Mouse (Mus musculus): ENCODE measurements around the gene Zbtb12.
"Not testable (repeated sequence)": the region's sequence is repeated elsewhere in the genome, so short reads cannot be mapped to it uniquely, and the experiment has no call there.

The Zbtb12 gene

DNA sequence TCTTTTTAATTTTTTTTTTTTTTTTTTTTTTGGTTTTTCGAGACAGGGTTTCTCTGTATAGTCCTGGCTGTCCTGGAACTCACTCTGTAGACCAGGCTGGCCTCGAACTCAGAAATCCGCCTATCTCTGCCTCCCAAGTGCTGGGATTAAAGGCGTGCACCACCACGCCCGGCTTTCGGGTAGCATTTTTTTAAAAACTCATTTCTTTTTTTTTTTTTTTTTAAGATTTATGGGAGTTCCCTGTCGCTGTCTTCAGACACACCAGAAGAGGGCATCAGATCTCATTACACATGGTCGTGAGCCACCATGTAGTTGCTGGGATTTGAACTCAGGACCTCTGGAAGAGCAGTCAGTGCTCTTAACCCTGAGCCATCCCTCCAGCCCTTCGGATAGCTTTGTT is 22.7 kb downstream of the Zbtb12 start:
- not testable (repeated sequence) for DNase-seq (ENCODE audit: low spot score)

DNA sequence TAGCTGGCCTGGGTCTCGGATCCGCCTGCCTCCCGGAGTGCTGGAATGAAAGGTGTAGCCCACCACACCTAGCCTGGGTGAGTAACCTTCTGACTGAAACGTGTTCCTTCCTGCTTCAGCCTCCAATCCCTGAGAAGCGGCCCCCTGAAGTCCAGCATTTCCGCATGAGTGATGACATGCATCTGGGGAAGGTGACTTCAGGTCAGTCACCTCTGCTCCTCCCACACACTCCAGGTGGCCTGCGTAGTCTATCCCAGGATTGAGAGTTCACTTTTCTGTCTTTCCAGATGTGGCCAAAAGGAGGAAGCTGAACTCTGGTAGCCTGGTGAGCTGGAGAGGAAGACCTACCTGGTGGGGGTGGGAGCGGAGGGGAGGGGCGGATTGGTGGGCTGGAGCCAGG is 23.6 kb downstream of the Zbtb12 start:
- no peak for DNase-seq (ENCODE audit: low spot score)

DNA sequence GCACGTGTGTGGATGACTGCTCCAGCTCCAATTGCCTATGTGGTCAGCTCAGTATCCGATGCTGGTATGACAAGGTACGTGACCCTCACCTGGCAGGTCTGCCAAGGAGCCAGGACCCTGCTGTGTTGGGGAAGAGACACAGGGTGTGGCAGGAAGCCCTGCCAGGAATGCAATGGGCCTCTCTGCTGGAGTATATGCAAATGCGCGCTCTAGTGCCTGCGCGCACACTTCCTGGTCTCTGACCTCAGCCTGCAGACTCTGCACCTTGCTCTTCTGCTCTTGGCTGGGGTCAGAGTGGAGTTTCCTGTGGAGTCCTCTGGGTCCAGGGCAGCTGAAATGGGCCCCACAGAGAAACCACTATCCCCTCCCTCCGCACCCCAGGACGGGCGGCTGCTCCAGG is 31.7 kb downstream of the Zbtb12 start:
- no peak for DNase-seq (ENCODE audit: low spot score)

DNA sequence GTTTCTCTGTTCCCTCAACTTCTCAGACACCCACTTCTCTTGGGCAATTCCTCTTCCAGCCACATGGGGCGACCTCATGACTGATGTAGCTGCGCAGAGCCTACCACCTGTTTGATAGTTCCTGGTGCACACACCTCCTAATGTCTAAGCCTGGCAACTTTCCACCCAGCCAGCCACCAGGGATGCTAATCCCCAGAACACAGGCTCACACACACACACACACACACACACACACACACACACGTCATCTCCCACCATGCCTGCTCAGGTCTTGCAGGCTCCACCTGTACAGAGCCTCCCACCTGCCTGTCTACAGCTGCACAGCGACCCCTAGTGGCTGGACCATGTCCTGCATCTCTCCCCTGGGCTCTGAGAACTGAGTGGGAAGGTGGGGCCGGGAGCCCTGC is 32.7 kb downstream of the Zbtb12 start:
- no peak for DNase-seq (ENCODE audit: low spot score)

DNA sequence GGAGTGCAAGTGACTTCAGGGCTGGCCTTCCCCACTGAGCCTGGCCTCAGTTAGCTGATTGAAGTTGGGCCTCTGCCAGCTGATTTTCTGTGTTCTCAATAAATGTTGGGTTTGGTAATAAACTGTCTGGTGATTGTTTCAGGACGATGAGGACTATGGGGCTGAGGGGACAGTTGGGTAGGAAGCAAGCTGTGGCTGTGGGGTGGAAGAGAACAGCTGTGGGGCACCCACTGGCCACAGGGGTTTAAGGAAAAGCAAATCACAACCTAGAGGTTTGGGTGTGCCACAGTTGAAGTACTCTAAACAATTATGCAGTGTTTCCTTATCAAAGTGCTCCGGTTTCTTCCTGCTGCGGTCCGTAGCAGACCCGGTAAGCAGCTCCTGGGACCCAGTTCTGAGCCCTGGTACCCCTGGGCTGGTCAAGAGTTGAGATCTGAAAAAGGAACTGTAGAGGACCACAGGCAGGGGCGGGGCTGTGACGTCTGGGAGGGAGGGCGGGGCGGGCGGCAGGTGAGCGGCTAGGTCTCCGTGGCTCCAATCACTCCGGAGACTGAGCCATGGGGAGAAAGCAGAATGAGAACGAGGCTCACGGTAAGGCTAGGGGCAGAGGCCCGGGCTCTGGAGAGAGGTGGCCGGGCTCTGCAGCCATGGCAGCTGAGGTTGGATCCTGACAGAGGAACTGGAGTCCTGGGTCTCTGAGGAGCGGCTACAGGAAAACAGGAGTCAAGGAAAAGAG is 34.8 kb downstream of the Zbtb12 start, which contains the start of gene Slc44a4:
Gene Slc44a4 (plus strand): TSS at position 537 of the 736 bp plus-strand sequence.
- DNase-seq (ENCODE audit: low spot score): no peak

DNA sequence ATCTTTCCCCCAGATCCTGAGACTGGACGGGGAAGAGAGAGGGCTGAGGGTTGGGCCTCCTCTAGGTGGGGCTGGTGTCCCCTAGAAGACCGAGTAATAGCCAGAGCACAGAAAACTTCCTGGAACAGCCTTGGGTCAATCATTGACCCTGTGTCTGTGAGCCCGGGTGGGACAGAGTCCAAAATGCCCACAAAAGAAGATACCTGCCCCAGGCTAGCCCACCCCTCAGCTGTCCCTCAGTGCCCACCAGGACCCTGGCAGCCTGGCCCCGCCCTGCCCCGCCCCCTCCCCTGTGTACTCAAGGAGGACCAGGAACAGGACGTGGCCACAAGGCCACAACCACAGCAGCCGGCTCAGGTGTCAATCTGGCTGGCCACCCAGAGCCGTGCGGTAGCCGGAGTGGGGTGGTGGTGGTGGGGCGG is 36.1 kb downstream of the Zbtb12 start:
- DNase-seq (ENCODE audit: low spot score): no peak

DNA sequence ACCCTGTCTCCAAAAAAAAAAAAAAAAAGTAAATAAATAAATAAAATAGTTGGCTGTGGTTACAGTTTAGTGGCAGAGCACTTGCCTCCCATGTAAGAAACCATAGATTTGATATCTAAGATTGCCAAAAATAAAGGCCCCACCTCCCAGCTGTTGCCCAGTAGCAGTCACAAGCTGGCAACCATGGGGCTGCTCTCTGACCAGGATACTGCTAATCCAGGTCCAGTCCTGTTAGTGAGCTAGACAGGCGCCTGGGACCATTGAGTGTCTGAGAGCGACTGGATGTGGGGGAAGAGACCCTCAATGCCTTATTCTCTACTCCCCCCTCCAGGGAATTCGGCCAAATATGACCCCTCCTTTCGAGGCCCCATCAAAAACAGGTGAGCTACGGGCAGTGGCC is 37.0 kb downstream of the Zbtb12 start:
- DNase-seq (ENCODE audit: low spot score): no peak

DNA sequence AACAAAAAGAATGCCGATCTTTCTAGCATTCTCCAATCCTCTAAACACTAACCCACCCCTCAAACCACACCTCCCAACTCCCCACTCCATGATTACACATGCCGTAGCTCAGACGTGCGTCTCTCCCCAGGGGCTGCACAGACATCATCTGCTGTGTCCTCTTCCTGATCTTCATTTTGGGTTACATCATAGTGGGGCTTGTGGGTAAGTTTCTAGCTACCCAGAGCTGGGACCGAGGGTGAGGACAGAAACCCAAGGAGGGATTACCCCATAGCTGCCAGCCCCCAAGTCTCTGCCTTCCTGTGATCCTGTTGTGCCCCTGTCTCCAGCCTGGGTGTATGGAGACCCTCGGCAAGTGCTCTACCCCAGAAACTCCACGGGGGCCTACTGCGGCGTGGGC is 37.9 kb downstream of the Zbtb12 start:
- no peak for DNase-seq (ENCODE audit: low spot score)

DNA sequence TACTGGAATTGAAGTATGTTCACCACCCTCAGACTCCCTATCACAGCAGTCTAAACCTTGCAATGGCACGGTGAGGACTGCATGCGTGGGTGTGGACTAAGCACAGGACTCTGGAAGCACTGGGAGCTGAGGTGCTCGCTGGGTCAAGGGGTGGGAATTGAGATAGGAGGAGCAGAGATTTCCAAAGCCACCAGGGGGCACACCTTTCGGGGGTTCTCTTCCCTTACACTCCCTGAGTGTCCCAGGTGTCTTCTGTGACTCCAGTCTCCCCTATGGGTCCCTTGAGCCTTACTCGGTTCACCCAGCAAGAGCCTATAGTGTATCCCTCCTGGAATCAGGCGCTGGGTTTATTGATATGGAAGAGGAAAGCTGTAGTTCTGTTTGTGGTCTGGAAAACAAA is 43.7 kb downstream of the Zbtb12 start:
- no peak for DNase-seq (ENCODE audit: low spot score)

DNA sequence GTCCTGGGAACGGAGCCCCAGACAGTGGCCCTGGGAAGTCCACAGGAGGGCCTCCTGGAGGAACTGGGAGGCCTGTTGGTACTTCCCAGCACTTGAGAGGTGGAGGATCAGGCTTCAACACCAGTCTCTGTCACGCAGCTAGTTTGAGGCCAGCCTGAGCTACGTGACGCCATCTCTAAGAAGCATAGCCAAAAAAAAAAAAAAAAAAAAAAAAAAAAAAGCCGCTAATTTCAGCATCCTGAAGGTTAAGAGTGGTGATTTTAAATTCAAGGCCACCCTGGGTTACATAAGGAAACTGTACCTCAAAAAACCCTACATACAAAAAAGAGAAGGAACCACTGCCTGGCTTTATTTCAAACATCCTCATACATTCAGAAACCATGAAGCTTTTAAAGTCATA is 45.0 kb downstream of the Zbtb12 start:
- no peak for DNase-seq (ENCODE audit: low spot score)

DNA sequence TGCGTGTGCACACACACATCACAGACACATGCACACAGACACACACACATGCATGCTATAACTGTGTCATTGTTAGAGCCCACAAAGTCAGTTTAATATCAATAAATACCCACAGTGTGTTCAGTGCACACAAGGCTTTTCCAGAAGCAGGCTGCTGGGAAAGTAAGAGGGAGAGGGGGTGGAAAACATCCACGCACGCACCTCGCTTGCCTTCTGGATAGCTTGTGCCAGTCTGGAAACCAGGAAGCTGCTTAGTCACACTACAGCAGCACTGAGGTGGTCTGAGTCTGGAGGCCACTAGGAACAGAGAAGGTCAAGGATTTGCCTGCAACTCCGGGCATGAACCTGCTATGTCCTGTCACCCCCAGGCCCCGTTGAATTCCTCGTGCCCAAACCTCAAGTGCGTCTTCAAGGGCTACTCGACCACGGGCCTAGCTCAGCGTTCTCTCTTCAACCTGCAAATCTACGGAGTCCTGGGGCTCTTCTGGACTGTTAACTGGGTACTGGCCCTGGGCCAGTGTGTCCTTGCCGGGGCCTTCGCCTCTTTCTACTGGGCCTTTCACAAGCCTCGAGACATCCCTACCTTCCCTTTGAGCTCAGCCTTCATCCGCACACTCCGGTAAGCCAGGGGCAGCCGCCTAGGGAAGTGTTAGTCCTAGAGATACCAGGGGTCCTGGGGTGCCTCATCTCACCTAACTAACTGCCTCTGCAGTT is 48.2 kb downstream of the Zbtb12 start:
- DNase-seq (ENCODE audit: low spot score): no peak

DNA sequence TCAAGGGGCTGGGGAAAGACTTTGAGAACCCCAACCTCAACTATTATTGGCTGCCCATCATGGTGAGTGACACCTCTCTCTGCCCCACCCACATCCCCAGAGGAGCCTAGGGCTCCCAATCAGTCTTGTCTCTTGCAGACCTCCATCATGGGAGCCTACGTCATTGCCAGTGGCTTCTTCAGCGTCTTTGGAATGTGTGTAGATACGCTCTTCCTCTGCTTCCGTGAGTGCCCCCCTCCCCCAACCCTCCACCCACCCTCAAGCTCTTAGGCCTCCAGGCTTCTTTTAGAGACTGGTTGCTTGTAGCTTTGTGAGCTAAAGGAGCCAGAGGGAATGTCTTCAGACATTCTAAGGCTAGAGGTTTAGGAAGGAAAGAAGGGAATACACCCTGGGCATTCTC is 49.6 kb downstream of the Zbtb12 start:
- no peak for DNase-seq (ENCODE audit: low spot score)

DNA sequence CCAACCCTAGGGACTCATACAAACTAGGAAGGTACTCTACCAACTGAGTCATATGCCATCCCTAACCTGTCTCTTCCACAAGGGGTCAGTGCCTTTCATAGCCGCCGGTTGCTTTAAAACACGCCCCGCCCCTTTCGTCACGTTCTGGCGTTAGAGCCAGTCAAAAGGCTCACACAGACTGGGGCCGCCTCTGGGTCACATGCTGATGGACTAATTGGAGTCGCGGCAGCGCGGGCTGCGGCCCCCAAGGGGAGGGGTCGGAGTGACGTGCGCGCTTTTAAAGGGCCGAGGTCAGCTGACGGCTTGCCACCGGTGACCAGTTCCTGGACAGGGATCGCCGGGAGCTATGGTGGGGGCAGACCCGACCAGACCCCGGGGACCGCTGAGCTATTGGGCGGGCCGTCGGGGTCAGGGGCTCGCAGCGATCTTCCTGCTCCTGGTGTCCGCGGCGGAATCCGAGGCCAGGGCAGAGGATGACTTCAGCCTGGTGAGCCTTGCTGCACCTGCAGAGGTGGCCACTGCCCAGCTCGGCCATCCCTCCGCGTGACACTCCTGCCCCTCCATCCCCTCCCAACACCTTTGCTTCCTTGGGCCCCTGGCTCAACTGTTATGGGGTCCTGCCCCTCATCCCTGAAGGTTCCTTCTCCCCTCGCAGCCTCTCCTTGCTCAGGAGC is 51.9 kb downstream of the Zbtb12 start, which contains the start of gene Neu1:
Gene Neu1 (plus strand): TSS at position 193 of the 674 bp plus-strand sequence.
- peak; percentile 97 for DNase-seq (ENCODE audit: low spot score)

DNA sequence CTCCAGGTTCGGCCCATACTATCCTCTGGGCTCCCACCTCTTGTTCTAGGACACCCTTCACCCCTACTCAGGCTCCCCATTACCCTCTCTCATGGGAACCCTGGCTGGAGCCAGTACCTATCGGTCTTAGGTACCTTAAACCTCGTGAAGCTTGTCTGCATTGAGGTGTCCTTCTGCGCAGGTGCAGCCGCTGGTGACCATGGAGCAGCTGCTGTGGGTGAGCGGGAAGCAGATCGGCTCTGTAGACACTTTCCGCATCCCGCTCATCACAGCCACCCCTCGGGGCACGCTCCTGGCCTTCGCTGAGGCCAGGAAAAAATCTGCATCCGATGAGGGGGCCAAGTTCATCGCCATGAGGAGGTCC is 52.4 kb downstream of the Zbtb12 start:
- no peak for DNase-seq (ENCODE audit: low spot score)

DNA sequence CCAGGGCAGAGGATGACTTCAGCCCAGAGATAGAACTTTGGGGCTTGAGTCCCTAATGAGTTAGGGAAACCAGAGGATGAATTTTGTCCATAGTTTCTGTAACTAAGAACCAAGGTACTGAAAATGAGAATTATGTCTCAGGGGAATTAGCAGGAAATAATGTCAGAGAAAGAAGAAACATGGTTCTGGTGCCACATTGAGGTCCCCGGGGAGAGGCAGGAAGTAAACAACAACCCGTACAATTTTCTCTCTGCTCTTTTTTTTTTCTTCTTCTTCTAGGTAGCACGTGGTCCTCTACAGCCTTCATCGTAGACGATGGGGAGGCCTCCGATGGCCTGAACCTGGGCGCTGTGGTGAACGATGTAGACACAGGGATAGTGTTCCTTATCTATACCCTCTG is 53.0 kb downstream of the Zbtb12 start:
- no peak for DNase-seq (ENCODE audit: low spot score)

DNA sequence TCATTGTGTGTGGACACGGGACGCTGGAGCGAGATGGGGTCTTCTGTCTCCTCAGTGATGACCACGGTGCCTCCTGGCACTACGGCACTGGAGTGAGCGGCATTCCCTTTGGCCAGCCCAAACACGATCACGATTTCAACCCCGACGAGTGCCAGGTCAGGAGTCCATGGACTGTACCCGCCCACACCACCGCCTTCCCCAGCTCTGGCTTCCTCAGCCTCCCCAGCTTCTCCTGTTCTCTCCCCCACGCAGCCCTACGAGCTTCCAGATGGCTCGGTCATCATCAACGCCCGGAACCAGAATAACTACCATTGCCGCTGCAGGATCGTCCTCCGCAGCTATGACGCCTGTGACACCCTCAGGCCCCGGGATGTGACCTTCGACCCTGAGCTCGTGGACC is 54.7 kb downstream of the Zbtb12 start:
- no peak for DNase-seq (ENCODE audit: low spot score)

DNA sequence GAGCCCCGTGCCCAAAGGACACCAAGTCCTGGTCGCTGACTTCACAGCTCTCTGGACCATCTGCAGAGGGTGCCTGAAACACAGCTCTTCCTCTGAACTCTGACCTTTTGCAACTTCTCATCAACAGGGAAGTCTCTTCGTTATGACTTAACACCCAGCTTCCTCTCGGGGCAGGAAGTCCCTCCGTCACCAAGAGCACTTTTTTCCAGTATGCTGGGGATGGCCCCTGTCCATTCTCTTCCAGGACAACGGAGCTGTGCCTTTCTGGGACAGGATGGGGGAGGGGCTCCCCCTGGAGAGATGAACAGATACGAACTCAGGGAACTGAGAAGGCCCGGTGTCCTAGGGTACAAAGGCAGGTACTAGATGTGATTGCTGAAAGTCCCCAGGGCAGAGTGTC is 55.5 kb downstream of the Zbtb12 start:
- no peak for DNase-seq (ENCODE audit: low spot score)

DNA sequence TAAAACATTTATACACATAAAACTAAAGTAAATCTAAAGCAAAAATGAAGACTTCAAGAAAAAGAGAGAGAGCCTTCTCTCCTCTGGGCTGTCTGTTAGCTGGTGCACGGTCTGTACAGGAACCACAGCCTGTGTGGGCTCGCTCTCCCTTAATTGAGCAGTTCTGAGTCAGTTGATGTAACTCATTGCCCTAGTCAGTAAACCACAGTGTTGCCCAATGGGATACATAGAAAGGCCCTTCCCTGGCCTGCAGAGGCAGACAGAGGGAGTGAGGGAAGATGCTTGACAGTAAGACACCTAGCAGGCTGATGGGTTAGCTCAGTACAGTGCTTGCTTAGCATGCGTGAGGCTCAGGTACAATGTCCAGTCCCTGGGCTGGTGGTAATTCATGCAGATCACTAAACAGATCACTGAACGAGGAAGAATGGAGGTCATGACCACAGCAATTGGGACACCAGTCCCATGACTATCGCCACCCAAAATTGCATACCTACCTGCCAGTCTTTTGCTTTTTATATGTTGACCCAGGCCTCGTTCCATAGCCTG is 58.8 kb downstream of the Zbtb12 start:
- no peak for DNase-seq (ENCODE audit: low spot score)

DNA sequence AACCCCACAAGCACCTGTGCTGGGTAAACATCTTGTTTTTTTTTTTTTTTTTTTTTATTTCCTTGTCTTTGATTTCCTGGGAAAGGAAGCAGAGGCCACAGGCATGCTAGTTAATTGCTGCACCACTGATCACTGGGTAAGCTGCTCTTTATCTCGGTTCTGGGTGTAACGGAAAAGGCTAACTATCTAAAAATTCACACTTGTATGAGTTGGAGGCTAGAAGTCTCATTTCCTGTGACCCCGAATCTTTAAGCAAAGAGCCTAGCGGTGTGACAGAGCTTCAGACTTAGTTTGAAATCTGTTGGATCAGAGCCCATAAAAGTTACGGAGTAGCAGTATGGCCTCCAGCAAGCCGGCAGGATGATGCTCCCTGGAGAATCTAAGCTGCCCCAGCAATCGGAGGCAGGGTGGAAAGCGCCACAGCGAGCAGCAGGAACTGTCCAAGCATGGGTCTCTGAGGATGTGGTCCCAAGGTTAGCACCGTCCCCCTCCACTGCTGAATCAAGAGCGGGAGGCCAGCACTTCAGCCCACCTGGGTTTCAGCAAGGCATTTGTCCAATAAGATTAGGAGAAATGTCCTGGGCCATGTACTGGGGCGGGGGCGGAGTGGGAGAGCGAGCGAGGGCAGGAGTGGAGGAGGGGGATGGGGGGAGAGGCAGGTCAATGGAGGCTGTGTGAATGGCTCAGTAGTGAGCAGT is 62.2 kb downstream of the Zbtb12 start:
- DNase-seq (ENCODE audit: low spot score): no peak

DNA sequence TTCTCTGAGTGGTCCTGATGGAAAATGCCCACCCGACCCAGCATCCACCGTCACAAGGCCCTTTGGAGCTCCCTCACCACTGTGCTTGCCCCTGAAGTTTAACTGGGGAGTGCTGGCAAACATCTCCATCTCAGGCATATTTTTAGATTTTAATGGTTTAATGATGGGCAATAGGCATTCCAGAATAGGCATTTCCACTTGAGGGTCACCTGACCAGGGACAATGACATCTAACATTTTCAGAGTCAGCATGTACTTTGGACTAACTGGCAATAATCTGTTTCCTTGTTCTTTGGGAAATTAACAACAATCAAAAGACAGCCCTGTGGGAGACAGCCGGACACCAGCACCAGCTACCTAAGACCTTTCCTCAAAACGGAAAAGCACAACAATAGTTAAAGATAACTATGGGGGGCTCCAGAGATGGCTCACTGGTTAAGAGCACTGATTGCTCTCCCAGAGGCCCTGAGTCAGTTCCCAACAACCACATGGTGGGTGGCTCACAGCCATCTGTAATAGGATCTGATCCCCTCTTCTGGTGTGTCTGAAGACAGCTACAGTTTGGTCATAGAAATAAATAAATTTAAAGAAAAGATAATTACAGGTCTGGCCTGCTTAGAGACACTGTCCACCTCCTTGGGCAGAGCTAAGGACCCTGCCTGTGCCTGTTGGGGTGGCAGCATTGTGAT is 64.0 kb downstream of the Zbtb12 start:
- DNase-seq (ENCODE audit: low spot score): no peak

DNA sequence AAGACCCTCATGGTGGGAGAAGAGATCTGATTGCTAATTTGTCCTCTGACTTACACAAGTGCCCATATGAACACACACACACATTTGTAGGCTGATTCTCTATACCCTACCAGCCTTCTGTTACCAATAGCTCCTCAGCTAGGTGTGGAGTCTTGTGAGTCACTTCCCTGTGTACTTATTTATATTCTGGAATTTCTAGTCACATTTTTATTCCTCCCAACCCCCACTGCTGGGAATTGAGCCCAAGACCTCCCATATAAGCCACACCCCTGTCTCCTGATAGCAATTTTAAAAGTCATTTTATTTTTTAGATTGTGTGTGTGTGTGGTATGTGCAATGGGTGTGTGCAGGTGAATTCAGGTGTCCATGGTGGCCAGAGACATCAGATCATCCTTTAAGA is 65.1 kb downstream of the Zbtb12 start:
- no peak for DNase-seq (ENCODE audit: low spot score)
